Mouse (Mus musculus): ENCODE results near the gene Atf7.
A peak's percentile ranks its signal among the peaks of the same experiment; 100 is the strongest.
"Not testable (repeated sequence)": the region's sequence is repeated elsewhere in the genome, so short reads cannot be mapped to it uniquely, and the experiment has no call there.

Atf7 gene

DNA sequence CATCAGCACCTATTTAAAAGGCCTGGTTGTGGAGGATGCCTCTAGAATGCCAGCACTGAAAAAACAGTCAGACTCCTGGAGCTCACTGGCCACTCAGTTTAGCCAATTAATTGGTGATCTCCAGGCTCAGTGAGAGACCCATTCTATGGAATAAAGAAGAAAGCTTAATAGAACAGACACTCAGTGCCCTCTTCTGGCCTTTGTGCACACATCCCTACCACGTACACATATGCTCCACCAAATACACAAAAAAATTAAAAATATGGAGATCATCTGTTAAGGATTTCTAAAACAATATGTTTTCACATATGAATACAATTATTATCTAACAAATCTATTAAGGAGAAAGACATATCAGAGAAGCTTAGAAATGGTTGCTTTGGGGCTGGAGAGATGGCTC, 4.5 kb downstream of the Atf7 start:
- no peak for DNase-seq (ENCODE audit: low read depth)

DNA sequence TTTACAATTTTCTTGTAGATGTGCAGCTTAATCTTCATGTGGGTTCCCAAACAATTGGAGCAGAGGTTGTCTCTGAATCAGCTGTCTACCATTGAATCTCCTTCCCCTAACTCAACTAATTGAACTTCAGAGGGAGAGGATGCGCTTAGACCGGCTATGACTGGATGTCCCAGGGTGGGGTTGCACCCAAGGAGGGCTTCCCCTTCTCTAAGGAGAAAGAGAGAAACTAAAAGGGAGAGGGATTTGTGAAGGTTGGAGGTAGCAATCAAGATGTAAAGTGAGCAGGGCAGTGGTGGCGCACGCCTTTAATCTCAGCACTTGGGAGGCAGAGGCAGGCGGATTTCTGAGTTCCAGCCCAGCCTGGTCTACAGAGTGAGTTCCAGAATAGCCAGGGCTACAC, 5.8 kb downstream of the Atf7 start:
- DNase-seq (ENCODE audit: low read depth) = no peak

DNA sequence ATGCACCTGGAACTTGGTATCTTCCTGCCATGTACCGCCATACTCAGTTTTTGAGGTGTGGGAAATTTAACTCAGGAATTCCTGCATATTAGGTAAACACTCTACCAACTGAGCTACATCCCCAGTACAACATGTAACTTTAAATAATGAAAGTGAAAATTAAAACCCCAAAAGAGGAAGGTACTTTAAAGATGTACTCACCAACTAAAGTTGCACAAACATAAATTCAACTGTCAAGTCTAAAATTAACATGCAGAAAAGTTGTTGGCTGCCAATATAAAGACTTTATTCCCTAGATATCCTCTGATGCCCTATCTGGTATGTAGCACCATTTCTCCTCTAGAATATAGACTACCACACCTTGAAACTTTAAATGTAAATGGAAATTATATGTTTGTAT, 7.6 kb downstream of the Atf7 start:
- no peak for DNase-seq (ENCODE audit: low read depth)

DNA sequence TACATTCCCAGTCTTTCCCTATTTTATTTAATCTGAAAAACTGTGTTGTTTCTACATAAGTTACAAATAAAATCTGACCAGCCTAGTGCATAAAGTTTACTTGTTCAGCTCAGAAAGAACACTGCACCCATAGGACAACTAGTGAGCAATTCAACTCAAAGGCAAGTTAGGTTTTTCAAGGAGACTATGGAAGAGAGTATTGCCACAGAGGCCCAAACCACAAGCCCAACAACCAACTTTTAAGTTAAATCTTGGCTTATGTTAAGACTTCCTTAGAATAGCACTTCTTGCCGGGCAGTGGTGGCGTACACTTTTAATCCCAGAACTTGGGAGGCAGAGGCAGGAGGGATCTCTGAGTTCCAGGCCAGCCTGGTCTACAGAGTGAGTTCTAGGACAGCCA, 9.1 kb downstream of the Atf7 start:
- DNase-seq (ENCODE audit: low read depth) = no peak

DNA sequence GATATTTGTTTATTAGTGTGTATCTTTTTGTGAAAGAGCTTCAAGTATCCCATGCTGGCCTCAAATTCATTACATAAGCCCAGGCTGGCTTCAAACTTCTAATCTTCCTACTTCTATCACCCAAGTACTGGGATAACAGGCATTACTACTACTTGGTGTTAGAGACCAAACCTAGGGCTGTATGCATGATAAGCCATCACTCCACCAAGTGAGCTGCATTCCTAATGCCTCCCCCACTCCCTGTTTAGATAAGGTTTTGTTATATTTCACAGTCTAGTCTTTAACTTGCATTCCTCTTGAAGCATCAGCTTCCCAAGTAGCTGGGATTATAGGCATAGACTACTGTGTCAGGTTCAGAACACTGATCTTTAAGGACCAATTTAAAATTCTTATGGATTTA, 11.0 kb downstream of the Atf7 start:
- DNase-seq (ENCODE audit: low read depth) = no peak

DNA sequence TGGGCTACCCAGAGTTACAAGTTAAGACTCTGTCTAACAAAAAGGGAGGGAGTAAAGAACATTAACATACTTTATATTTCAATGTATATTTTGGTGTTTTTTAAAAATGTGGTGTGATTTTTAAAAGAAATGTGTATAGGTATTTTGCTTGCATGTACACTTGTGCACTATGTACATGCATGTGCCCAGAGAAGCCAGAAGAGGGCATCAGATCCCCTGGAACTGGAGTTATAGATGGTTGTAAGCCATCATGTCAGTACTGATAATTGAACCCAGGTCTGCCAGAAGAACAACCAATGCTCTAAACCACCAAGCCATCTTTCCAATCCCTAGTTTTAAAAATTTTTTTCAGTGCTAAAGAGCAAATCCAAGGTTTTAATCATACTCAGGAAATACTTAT, 12.3 kb downstream of the Atf7 start:
- DNase-seq (ENCODE audit: low read depth) = no peak

DNA sequence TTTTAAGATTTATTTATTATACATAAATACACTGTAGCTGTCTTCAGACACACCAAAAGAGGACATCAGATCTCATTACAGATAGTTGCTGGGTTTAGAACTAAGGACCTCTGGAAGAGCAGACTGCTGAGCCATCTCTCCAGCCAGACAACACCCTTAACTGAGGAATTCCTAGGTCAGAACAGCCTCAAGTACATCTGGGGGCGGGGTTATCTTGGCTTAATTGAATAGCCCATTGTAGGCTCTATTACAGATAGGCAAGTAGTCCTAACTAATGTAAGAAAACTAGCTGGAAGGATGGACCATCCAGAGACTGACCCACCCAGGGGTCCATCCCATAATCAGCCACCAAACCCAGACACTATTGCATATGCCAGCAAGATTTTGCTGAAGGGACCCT, 16.7 kb downstream of the Atf7 start:
- not testable (repeated sequence) for DNase-seq (ENCODE audit: low read depth)

DNA sequence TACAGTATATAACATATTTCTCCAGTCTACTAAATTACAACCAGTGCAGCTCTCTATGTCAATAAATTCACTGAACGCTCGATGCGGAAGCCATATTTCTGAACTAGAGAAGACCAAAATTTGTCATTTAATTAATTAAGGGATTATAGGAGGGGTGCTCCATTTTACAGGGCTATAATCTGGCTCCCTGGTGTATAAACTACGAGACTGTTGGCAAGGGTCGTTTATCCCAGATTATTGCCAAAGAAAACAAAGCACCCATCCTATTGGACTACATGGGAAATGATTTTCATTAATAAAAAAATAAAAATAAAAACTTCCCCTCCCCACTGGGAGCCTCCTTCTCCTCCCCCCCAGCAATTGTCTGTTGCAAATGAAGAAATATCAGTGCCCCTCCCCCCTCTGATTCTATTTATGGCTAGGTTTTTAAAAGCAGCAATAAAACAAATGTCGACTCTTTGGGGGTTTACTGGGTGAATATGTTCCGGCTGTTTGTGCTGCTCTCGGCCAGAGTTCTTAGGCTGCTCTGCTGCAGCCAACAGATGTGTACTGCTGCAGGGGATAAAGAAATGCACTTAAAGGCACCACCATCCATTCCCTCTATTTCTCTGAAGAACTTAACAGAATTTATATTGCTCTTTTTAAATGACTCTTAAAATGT, 31.1 kb downstream of the Atf7 start:
- peak; percentile 16 for DNase-seq (ENCODE audit: low read depth)

DNA sequence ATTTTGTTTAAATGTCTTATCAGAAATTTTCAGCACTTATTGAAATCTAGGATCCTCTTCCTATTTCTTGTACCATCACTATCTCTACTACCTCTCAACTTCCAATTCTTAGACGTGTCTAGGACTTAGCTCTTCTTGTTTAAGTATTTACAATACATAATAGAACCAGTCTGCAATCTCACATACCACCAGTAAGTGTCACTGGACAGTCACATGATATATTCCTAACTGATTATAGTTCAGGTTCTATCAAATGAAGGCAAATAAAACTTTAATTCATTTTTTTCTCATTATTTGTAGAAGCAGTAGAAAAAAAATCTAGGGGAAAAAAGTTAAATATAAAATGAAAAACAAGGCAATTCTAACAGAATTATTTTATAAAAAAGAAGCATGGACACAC, 32.6 kb downstream of the Atf7 start:
- peak; percentile 60 for DNase-seq (ENCODE audit: low read depth)

DNA sequence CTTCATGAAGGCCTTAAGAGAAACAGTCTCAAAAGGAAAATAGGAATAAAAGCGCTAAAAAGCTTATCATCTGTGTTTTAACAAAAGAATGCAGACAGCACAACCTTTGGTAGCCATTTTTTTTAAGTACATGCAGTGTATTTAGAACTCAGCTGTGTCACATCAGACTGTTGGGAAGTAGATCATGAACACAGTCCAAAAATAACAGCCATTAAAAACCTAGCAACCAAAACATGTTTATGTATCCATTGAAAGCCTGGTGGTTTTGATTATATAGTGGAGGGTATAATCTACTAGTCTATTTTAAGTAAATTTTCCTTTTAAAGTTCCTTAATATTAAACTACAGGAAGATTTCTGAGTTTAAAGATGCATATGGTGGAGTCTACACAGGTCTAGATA, 34.7 kb downstream of the Atf7 start:
- peak; percentile 73 for DNase-seq (ENCODE audit: low read depth)

DNA sequence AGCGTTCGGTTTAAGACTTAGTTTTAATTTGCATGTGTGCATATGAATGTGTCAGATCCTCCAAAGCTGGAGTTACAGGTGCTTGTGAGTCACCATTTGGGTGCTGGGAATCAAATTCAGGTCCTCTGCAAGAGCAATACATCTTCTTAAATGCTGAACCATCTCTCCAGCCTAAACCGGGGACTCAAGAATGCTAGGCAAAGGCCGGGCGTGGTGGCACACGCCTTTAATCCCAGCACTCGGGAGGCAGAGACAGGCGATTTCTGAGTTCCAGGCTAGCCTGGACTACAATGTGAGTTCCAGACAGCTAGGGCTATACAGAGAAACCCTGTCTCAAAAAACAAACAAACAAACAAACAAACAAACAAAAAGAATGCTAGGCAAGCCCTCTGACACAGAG, 35.4 kb downstream of the Atf7 start:
- no peak for DNase-seq (ENCODE audit: low read depth)

DNA sequence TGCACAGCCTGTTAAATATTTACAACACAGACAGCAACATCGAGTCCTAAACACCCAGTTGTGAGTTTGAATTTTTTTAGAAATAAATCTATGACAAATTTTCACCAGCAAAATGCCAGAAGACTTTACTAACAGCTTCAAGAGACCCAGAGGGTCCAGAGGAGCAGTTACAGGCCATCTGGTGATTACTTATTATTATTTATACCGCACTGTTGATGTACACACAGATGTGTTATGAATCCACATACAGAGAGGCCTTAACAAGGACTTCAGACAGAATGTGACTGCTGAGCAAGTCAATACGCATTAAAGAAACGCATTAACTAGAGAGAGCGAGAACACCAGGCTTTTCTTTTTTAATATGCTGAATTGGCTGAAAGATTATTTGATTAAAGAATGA, 39.8 kb downstream of the Atf7 start:
- DNase-seq (ENCODE audit: low read depth) = no peak

DNA sequence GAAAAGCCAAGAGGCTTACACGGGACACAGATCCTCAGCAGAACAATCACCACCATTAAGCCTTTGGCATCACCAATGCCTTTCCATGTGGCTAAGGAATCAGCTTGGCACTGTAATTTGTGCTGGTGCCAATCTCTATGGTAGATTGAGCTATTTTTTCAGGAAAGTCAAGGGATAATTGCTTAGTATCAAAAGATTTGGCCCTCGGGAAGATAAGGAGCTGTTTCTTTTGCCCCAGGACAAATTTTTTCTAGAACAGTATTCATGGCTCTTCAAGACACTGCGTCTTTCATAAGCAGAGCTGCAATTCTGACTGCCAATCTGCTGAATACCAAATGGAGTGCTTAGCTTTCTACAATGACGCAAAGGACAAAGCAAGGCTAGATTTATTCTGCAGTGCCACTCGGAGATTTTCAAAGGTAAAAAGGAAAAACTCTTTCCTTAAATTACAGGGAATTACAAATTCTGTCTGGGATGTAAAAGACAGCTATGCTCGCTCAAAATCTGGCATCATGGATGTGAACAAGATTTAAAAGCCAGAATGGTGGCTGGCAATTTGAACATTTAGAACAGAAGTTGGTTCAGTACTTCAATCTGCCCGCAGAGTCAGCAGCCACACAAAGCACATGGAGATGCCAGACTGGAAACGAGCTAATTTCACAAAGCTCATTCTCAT, 41.4 kb downstream of the Atf7 start:
- DNase-seq (ENCODE audit: low read depth) = no peak

DNA sequence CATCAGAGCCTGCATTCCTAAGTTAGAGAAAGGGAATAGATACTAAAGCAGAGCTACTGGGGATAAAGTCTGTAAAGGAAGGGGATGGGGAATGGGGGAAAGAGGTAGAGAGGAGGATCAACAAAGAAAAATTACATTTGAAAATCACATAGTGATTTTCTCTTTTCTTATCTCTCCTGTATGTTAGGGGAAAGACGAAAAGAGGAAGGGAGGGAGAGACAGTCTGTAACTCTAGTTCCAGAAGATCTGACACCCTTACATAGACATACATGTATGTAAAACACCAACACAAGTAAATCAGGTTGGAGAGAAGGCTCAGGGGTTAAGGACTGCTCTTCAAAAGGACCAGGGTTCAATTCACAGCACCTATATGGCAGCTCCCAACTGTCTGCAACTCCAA, 44.1 kb downstream of the Atf7 start:
- DNase-seq (ENCODE audit: low read depth) = no peak

DNA sequence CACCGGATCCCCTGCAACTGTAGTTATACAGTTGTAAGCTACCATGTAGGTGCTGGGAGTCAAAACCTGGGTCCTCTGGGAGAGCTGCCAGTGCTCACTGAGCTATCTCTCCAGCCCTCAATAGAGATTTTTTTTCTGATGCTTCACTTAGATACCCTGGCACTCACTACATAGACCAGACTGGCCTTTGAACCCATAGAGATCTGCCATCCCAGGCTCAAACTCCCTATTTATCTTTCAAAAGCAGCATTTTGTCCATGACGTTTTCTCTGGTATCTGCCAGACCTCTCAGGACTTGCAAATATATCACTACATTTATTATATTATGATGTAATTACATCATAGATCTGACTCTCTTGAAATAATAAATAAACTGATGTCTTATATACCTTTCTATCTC, 46.9 kb downstream of the Atf7 start:
- no peak for DNase-seq (ENCODE audit: low read depth)

DNA sequence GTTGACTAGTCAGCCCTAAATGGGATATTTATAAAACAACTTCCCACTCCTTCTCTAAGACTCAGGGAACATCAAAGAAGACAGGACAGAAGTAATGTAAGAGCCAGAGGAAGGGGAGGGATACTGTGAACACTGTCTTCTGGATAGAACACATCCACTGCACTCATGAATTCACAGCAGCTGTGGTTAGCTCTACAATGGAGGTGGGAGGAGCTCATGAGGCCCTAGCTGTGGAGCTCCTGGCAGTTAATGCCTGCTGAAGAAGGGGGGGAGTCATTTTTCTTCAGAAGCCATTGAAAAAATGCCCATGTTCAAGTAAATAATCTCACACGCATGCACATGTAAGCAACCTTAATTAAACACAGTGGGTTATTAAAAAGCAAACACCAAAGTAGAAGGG, 48.3 kb downstream of the Atf7 start:
- no peak for DNase-seq (ENCODE audit: low read depth)

DNA sequence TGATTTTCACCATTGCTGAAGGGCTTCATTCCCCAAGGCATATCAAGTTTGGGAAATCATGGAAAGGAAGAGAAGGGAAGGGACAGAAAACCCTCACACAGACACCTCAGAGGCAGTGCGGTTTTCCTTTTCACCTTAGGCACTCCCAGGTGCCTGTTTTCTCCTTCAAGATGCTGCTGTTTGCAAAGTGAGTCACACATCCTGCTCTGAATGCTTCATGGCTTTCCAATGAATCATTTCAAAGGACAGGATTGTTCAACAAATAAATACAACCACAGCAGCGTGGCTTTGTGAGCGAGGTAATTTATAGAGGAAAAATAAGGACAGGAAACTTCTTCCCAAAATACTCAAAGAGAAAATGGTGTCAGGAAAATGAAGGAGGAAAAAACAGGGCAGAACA, 53.2 kb downstream of the Atf7 start:
- peak; percentile 56 for DNase-seq (ENCODE audit: low read depth)

DNA sequence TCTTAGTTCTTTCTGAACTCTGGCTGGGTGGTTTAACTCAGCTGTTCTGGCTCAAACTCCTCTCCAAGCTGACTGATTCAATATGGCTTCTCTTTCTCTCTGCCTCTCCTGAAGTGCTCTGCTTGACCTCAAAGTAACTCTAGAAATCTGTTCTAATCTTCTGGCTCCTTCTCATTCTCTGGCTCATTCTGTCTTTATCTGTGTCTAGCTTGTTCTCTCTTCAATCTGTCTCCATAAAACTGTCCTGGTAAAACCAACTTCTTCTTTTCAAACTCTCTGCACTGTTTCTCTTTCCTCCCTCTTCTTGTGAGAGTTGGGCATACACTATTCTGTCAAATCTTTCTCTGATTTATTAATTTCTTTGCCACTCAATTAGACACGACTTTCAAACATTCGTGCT, 57.4 kb downstream of the Atf7 start:
- no peak for DNase-seq (ENCODE audit: low read depth)

DNA sequence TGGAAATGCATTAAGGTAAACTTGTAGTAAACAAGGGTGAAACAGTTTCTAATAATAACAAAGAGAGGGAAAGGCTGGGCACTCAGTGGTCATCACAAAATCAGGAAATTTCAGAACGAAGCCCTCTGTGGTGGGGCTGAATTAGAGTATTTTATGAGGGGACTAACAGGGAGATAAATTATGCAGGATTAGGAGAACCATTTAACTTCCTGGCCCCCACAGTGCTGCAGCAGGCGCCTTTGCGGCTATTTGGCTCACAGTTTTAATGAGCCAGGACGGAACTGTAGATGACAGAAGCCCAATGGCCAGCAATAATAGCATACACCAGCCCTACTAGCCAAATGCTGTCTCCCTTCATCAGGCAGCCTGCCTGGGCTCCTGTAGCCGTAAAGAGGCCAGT, 61.6 kb downstream of the Atf7 start:
- no peak for DNase-seq (ENCODE audit: low read depth)

DNA sequence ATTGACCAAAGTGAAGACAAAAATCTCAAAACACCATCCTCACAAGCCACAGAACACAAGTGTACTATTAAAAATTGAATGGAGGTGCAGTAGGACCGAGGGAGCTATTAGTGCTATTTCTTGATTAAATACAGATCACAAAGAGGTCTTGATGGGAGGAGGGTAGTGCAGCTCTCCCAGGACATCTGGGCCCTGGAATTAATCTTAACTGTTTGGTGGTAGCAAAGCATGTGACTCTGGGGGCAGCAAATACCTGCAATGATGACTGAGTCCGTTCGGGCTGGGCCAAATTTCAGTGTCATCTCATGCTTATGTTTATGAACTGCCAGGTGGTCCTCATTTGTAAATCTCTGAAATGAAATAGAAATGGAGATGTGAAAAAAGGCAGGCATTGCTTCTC, 62.2 kb downstream of the Atf7 start:
- DNase-seq (ENCODE audit: low read depth) = no peak

DNA sequence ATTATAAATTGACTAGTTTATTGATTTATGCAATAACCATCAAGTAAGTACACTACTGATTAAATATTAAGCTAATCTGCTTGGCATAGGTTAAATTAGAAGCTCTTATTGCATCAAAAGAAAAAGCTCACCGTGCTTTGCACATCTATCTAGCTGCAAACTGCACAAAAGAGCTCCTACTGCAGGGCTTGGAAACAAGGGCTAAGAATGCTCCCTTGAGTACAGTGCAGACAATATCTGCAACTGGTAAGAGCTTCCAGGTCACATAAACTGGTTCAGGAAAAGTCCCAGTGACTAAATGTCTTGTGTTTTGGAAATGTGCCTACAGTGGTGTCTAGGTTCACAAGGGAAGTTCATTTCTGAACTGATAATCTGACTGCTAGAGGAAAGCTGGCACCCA, 62.8 kb downstream of the Atf7 start:
- DNase-seq (ENCODE audit: low read depth) = no peak

DNA sequence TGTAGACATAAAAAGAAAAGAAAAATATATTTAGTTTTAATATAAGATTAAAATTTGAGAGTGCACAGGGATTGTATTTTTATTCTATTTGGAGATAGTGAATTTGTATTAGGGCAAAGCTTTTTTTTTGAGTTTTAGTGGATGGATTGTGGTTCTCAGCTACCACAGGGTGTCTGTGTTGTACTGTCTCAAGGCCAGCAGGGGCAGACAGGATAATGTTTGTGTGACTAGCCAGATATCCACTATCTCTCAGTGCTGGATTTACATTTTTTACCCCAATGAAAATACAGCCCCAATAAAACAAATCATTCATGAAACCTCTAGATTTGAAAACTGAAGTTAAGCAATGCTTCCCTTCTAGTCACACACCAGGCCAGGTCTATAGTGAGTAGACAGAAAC, 67.7 kb downstream of the Atf7 start:
- DNase-seq (ENCODE audit: low read depth) = peak; percentile 27

DNA sequence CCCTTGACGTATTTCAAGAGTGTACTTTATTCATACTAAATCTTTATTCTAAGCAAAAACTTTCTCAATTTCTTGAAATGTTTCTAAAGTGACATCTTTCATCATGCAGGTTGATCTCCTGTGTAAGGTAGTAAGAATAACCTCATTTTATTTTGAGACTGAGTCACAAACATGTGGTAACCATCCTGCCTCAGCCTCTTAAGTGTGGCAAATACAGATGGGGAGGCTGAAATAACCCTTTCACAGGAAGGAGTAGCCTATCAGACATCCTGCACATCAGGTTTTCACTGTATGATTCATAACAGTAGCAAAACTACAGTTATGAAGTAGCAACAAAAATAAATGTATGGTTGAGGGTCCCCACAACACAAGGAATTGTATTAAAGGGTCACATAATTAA, 69.7 kb downstream of the Atf7 start:
- DNase-seq (ENCODE audit: low read depth) = no peak

DNA sequence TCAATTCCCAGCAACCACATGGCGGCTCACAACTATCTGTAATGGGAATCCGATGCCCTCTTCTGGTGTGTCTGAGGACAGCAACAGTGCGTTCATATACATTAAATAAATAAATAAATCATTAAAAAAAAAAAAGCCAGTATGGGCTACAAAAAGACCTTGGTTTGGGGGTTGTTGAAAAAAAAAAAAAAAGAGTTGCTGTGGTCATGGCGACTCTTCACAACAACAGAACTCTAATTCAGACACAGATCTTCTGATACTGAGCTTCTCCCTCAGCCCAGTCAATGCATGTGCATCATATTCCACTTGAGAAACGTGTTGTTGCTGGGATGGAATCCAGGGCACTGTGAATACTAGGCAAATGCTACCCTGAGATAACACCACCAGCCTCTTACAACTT, 72.7 kb downstream of the Atf7 start:
- DNase-seq (ENCODE audit: low read depth) = no peak
